Mouse (Mus musculus) spleen, adult 2 months (tissue): Measurements from ENCODE around the gene Shroom3. TPM values are rescaled to one million over a fixed set of nuclear protein-coding genes. Genes with fewer than 3 reads are reported as not detected.

Experiments
- DNase-seq, 2 experiments: peaks; one replicate each; pipeline versions ENCODE4 v3.0.0 to v3.0.0-alpha.2; 2012 to 2021; ENCODE audit warnings: low spot score in 2 of 2, low read depth in 1 of 2
- H3K27ac ChIP-seq: fragments of 200-500 bp; 2 replicates; pipeline ENCODE4 v1.5.1; 2012; ENCODE audit warnings: low read length, inconsistent platforms; ENCODE audit not compliant: insufficient read depth
- H3K27me3 ChIP-seq: fragments of 200-500 bp; 2 replicates; pipeline ENCODE4 v1.6.1; 2012; ENCODE audit warnings: mild to moderate bottlenecking, moderate library complexity, low read length, inconsistent platforms; ENCODE audit not compliant: control insufficient read depth, insufficient read depth
- H3K36me3 ChIP-seq: fragments of 200-500 bp; 2 replicates; pipeline ENCODE4 v1.6.1; 2012; ENCODE audit warnings: mild to moderate bottlenecking, low read length, inconsistent platforms; ENCODE audit not compliant: control insufficient read depth, insufficient read depth
- H3K4me1 ChIP-seq: fragments of 200-500 bp; 2 replicates; pipeline ENCODE4 v1.6.1; 2011; ENCODE audit warnings: inconsistent platforms; ENCODE audit not compliant: control insufficient read depth, insufficient read depth, insufficient read length
- H3K4me3 ChIP-seq: fragments of 200-500 bp; 2 replicates; pipeline ENCODE4 v1.5.1; 2011; ENCODE audit warnings: mild to moderate bottlenecking, inconsistent platforms; ENCODE audit not compliant: insufficient read depth, insufficient read length; ENCODE audit errors: extremely low read depth
- CTCF ChIP-seq: fragments of 200-500 bp; IDR thresholded peaks from 2 replicates; pipeline ENCODE4 v1.5.1; 2011; ENCODE audit warnings: mild to moderate bottlenecking, inconsistent platforms; ENCODE audit not compliant: insufficient read depth, insufficient read length, insufficient replicate concordance; ENCODE audit errors: extremely low read depth
- POLR2A ChIP-seq: fragments of 200-500 bp; IDR thresholded peaks from 2 replicates; pipeline ENCODE4 v1.6.1; 2011; ENCODE audit warnings: low read depth, low read length, inconsistent platforms
- WGBS: fragments of 180-500 bp; shearing (Covaris S2); methylation state at CpG from one replicate; pipeline ENCODE4 v1.1.7; 2018; 5-methylcytosine and 5-hydroxymethylcytosine counted together
- polyA plus RNA-seq: library from polyadenylated mRNA; depleted of rRNA; stranded (reverse); fragments of >200 nt; gene quantifications from 2 replicates; pipeline ENCODE4 v1.2.3, GENCODE M21; 2012

The Shroom3 gene
- polyA plus RNA-seq, 1 experiment = 9.9 TPM

- no peaks in the 10 kb centered on the region for H3K27me3 ChIP-seq
- TF ChIP-seq POLR2A (no peak), CTCF (no peak)
- 86% methylated on average over 4 of the region's 4 CpGs for WGBS
- no peaks in the 10 kb centered on the region for H3K4me1 ChIP-seq
- H3K4me3 ChIP-seq = no peak overlapping the region
- no peak overlapping the region for H3K27ac ChIP-seq
- H3K36me3 ChIP-seq = no peaks in the 10 kb centered on the region
- DNase-seq = no peak
These were observed 154.1 kb downstream of the Shroom3 start for GRCm38 (mm10) chr5:92837311-92837710.

- no peak overlapping the region for H3K4me3 ChIP-seq
- no peaks in the 10 kb centered on the region for H3K4me1 ChIP-seq
- H3K27ac ChIP-seq = no peak overlapping the region
- no peak for DNase-seq
- TF ChIP-seq CTCF (no peak), POLR2A (no peak)
- 79% methylated on average over 9 of the region's 9 CpGs for WGBS
- no peaks in the 10 kb centered on the region for H3K36me3 ChIP-seq
- H3K27me3 ChIP-seq = no peaks in the 10 kb centered on the region
These were observed 155.1 kb downstream of the Shroom3 start for GRCm38 (mm10) chr5:92838351-92838784.

DNA sequence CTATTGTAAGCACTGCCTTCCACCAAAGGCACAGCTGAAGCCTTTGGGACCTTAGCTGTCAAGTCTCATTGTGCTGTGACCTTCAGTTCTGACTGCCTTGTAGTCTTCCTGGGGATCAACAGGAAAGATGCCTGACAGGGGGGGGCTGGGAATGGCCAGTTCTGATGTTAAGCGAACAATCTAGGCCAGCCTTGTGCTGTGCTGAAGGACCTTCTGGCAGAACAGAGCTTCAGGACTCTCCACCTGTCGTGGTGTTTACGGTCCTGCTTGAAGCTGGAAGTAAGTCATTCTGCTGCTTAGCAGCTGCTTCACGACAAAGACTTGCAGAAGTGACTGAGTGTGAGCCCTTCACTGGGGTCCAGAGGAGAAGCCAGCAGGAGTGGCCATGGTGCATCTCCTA is 156.1 kb downstream of the Shroom3 start:
- no peaks in the 10 kb centered on the region for H3K27me3 ChIP-seq
- H3K36me3 ChIP-seq = no peaks in the 10 kb centered on the region
- DNase-seq = no peak
- 90% methylated on average over 4 of the region's 4 CpGs for WGBS
- no peak overlapping the region for H3K4me3 ChIP-seq
- TF ChIP-seq POLR2A = no peak
- no peak for TF ChIP-seq CTCF
- H3K27ac ChIP-seq = no peak overlapping the region
- H3K4me1 ChIP-seq = no peaks in the 10 kb centered on the region

- no peaks in the 10 kb centered on the region for H3K27me3 ChIP-seq
- H3K36me3 ChIP-seq = no peaks in the 10 kb centered on the region
- DNase-seq = no peak
- no peak overlapping the region for H3K27ac ChIP-seq
- WGBS = 84% methylated on average over 5 of the region's 5 CpGs
- no peak for TF ChIP-seq POLR2A
- TF ChIP-seq CTCF = no peak
- H3K4me1 ChIP-seq = no peaks in the 10 kb centered on the region
- no peak overlapping the region for H3K4me3 ChIP-seq
These were observed 158.2 kb downstream of the Shroom3 start for GRCm38 (mm10) chr5:92841474-92841873.

GRCm38 (mm10) chr5:92842417-92842816 is 159.2 kb downstream of the Shroom3 start:
- DNase-seq = no peak
- Histone ChIP-seq H3K4me1 (no peaks in the 10 kb centered on the region), H3K36me3 (no peaks in the 10 kb centered on the region), H3K4me3 (no peak overlapping the region), H3K27ac (no peak overlapping the region), H3K27me3 (no peaks in the 10 kb centered on the region)
- no peak for TF ChIP-seq POLR2A
- TF ChIP-seq CTCF = no peak
- WGBS = 9% methylated on average over 8 of the region's 8 CpGs

GRCm38 (mm10) chr5:92842881-92843280 is 159.6 kb downstream of the Shroom3 start:
- Histone ChIP-seq H3K4me3 (no peak overlapping the region), H3K4me1 (no peaks in the 10 kb centered on the region), H3K27me3 (no peaks in the 10 kb centered on the region), H3K36me3 (no peaks in the 10 kb centered on the region), H3K27ac (no peak overlapping the region)
- TF ChIP-seq POLR2A (no peak), CTCF (no peak)
- DNase-seq = no peak
- WGBS = 67% methylated on average over 3 of the region's 3 CpGs

DNA sequence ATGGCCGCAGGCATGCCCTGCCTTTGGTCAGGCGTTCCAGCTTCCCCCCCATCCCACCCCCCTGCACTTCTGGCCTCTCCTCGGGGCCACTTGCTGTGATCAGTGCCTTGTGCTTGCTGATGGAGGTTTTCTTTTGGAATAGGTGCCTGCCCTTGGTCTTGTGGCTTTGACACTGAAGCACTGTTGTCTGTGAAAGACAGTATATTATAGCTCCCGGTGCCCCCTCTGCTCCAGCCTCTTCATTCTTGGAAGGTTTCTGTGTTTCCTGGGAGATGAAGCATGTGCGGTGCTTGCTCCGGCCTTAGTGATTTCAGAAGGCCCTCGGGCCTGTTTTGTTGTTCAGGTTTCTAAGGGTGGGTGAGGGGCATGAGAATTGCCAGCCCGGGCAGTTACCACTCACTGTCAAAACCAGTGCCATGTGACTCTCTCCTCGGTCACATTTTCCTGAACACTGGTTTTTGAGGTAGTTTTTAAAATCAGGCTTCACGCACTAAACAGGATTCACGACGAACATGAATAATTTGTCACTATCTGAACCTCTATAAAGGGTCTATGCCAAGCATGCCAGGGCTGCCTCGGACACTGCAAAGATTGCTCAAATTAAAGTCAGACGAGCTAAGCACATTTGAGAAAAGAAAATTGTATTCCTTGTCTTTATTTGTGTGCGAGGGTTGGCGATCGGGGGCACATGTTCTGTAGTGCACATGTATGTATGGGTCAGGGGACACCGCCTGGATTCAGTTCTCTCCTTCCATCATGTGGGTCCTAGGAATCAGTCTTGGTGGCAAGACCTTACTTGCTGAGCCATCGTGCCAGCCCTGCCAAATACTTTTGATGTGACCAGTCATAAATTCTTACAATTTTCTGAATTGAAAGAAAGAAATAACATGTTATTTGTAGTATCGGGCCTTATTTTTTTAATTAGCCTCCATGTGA is 160.9 kb downstream of the Shroom3 start:
- H3K27me3 ChIP-seq = no peaks in the 10 kb centered on the region
- no peak for DNase-seq
- H3K36me3 ChIP-seq = no peaks in the 10 kb centered on the region
- no peak overlapping the region for H3K4me3 ChIP-seq
- no peaks in the 10 kb centered on the region for H3K4me1 ChIP-seq
- no peak for TF ChIP-seq CTCF
- no peak for TF ChIP-seq POLR2A
- 83% methylated on average over 20 of the region's 20 CpGs for WGBS
- no peak overlapping the region for H3K27ac ChIP-seq
